Mouse (Mus musculus) ES-Bruce4 (cell line): ENCODE measurements around the gene Gm20441.

Source experiments
- CTCF ChIP-seq: IDR thresholded peaks from one replicate; pipeline ENCODE4 v1.8.1; 2011; ENCODE audit warnings: low read depth, low read length
- EP300 ChIP-seq: IDR thresholded peaks from 2 replicates; pipeline ENCODE4 v1.6.1; 2011; ENCODE audit warnings: low read depth, low read length; ENCODE audit not compliant: insufficient read depth

DNA sequence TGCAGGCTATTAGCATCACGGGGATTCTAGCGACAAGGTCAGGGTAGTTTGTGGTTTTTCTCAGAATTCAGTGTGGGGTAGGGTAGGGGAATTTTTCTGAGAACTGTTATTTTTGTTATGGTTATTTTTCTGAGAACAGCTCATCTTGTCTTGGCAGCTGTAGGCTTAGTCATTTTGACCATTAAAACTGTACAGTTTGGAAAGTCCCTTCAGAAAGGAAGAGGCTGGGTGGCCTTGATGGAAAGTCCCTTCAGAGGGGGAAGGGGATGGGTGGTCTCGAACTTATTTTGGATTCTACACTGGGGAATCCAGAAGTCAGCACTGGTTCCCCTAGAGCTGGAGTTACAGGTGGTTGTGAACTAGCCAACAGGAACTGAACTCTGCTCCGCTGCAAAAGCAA lies 43.8 kb upstream of the Gm20441 start:
- TF ChIP-seq EP300 (no peak), CTCF (no peak)
